ENCODE assay signal across 10 mouse cellular contexts in genomic region chr5:139379771-139380384, GRCm38 (mm10). TPM values are rescaled to one million over a fixed set of nuclear protein-coding genes. Genes with fewer than 3 reads are reported as not detected.
DNase-seq lines count a peak whose midpoint lies in the region; ATAC-seq and TF ChIP-seq lines count a peak whose summit lies in the region.
"Had no signal": no experiment of that assay in that cellular context is flagged by ENCODE, and none has a peak within 500 bp of the region (broad histone marks: within the 10 kb centered on the region; RNA-seq: fewer than 3 reads in every experiment).

No protein-coding gene starts in this region.

- 14% methylated on average over 8 of the region's 8 CpGs for whole genome bisulfite sequencing in liver, adult 2 months
- 26% methylated on average over 8 of the region's 8 CpGs for WGBS in embryonic facial prominence, embryonic 14.5 days
- 16% methylated on average over 8 of the region's 8 CpGs for WGBS in intestine, embryonic 16.5 days

- H3K79me2 ChIP-seq in liver, adult 2 months (ENCODE audit: control insufficient read depth, insufficient read depth, low read length), result peaks cover 11% of the 10 kb centered on the region; the same call in 1 of the 2 replicates

- ATAC-seq in embryonic facial prominence, embryonic 14.5 days (ENCODE audit: low read depth), result no peak
- no peak; the same call in 1 of the 2 replicates for ATAC-seq in intestine, embryonic 16.5 days

- peak overlapping the region; percentile 92 for H3K27ac ChIP-seq in liver, adult 2 months (replicated peaks; ENCODE audit: insufficient read depth, low read depth, low read length)
- peak overlapping the region; percentile 77; the same call in 1 of the 2 replicates for H3K27ac ChIP-seq in embryonic facial prominence, embryonic 14.5 days (replicated peaks; ENCODE audit: low read depth, low read length)
- H3K27ac ChIP-seq in intestine, embryonic 16.5 days (ENCODE audit: low read length), result peak overlapping the region; percentile 63

- peak overlapping the region; percentile 67 for H3K4me2 ChIP-seq in embryonic facial prominence, embryonic 14.5 days (ENCODE audit: low read depth, low read length)
- H3K4me2 ChIP-seq in intestine, embryonic 16.5 days (ENCODE audit: low read depth, low read length), result peak overlapping the region; percentile 93

- H3K36me3 ChIP-seq in liver, adult 2 months (ENCODE audit: control insufficient read depth, insufficient read depth, low read length), result no peaks in the 10 kb centered on the region
- no peaks in the 10 kb centered on the region for H3K36me3 ChIP-seq in embryonic facial prominence, embryonic 14.5 days (ENCODE audit: control insufficient read depth, insufficient read depth, low read length)
- no peaks in the 10 kb centered on the region for H3K36me3 ChIP-seq in intestine, embryonic 16.5 days (ENCODE audit: control insufficient read depth, insufficient read depth, low read length)

- DNase-seq in liver, adult 2 months (ENCODE audit: extremely low read depth, low read depth, low spot score), result no peak
- DNase-seq in liver, result no peak
- DNase-seq in embryonic facial prominence, embryonic 14.5 days (ENCODE audit: low spot score), result no peak
- DNase-seq in naive thymus-derived CD4-positive, alpha-beta T cell, adult 2 months (ENCODE audit: low read depth), result peak; percentile 53
- no peak for DNase-seq in cerebellum, adult 9-10 months
- DNase-seq in B cell, adult 2 months, result no peak
- DNase-seq in spleen, postnatal 14 days (ENCODE audit: low spot score in 2 of 2), result no peak

- no peaks in the 10 kb centered on the region for H3K27me3 ChIP-seq in liver, adult 2 months (ENCODE audit: control insufficient read depth, insufficient read depth, low read length)
- no peaks in the 10 kb centered on the region for H3K27me3 ChIP-seq in embryonic facial prominence, embryonic 14.5 days (replicated peaks; ENCODE audit: control insufficient read depth, insufficient read depth, low read length)
- no peaks in the 10 kb centered on the region for H3K27me3 ChIP-seq in intestine, embryonic 16.5 days (replicated peaks; ENCODE audit: control insufficient read depth, insufficient read depth, low read length)

- no peaks in the 10 kb centered on the region for H3K9me3 ChIP-seq in embryonic facial prominence, embryonic 14.5 days (ENCODE audit: control insufficient read depth, low read length)
- H3K9me3 ChIP-seq in intestine, embryonic 16.5 days (ENCODE audit: control insufficient read depth, low read length), result no peaks in the 10 kb centered on the region

- no peak overlapping the region for H3K4me3 ChIP-seq in liver, adult 2 months (ENCODE audit: insufficient read depth, low read depth, low read length)
- peak overlapping the region; percentile 52 for H3K4me3 ChIP-seq in embryonic facial prominence, embryonic 14.5 days (ENCODE audit: low read depth, low read length)
- H3K4me3 ChIP-seq in intestine, embryonic 16.5 days (ENCODE audit: low read length), result peak overlapping the region; percentile 69

- TF ChIP-seq CTCF in liver, adult 2 months (IDR thresholded peaks at IDR 0.05; ENCODE audit: low read depth, low read length), result no peak

- peaks cover 46% of the 10 kb centered on the region for H3K4me1 ChIP-seq in liver, adult 2 months (ENCODE audit: control insufficient read depth, insufficient read depth, low read length)
- H3K4me1 ChIP-seq in embryonic facial prominence, embryonic 14.5 days (ENCODE audit: control insufficient read depth, insufficient read depth, low read length), result peaks cover 36% of the 10 kb centered on the region
- H3K4me1 ChIP-seq in intestine, embryonic 16.5 days (ENCODE audit: control insufficient read depth, insufficient read depth, low read length), result peaks cover 55% of the 10 kb centered on the region

- H3K9ac ChIP-seq in liver, adult 2 months (ENCODE audit: low read depth, low read length), result peak overlapping the region; percentile 38
- H3K9ac ChIP-seq in embryonic facial prominence, embryonic 14.5 days (ENCODE audit: low read depth, low read length), result peak overlapping the region; percentile 57
- peak overlapping the region; percentile 44 for H3K9ac ChIP-seq in intestine, embryonic 16.5 days (ENCODE audit: low read depth, low read length)

- 0 out of 2 replicates have a peak, but pooled peaks have one; percentile 18 for TF ChIP-seq POLR2A in liver, adult 2 months (IDR thresholded peaks at IDR 0.05; ENCODE audit: extremely low read depth, insufficient read depth, low read length)

RNA-seq across cellular contexts. Expression of gene Gpr146, which starts 2.4 kb away (rescaled TPM):
- 36.5 and 57.1 TPM in 2 replicates for total RNA-seq in liver, adult 2 months (2014; rRNA removed)
- 43.5 and 70.7 TPM in 2 replicates for polyA plus RNA-seq in liver, adult 2 months (2012; rRNA removed)
- 2.0 and 2.8 TPM in 2 replicates for polyA plus RNA-seq in embryonic facial prominence, embryonic 14.5 days (2014; fragmentation: Nextera tagmentation; extraction: Ambion mirVana)
- 2.3 and 2.5 TPM in 2 replicates for polyA plus RNA-seq in intestine, embryonic 16.5 days (2015; fragmentation: Nextera tagmentation; extraction: Ambion mirVana)

RNA-seq across cellular contexts. Expression of gene C130050O18Rik, which starts 25.2 kb away (rescaled TPM):
- total RNA-seq in liver, adult 2 months (2014; rRNA removed), result 0.18 and 0.54 TPM in 2 replicates
- 0.56 and 1.6 TPM in 2 replicates for polyA plus RNA-seq in liver, adult 2 months (2012; rRNA removed)
- polyA plus RNA-seq in embryonic facial prominence, embryonic 14.5 days (2014; fragmentation: Nextera tagmentation; extraction: Ambion mirVana), result 5.2 and 5.5 TPM in 2 replicates
- polyA plus RNA-seq in intestine, embryonic 16.5 days (2015; fragmentation: Nextera tagmentation; extraction: Ambion mirVana), result 0.87 and 1.0 TPM in 2 replicates
- total RNA-seq: left cerebral cortex, postnatal 4 days had no signal

RNA-seq across cellular contexts. Expression of gene Cyp2w1, which starts 27.5 kb away (rescaled TPM):
- not detected in 2 replicates for total RNA-seq in liver, adult 2 months (2014; rRNA removed)
- polyA plus RNA-seq in liver, adult 2 months (2012; rRNA removed), result not detected in 2 replicates
- polyA plus RNA-seq in embryonic facial prominence, embryonic 14.5 days (2014; fragmentation: Nextera tagmentation; extraction: Ambion mirVana), result 11.5 and 11.8 TPM in 2 replicates
- polyA plus RNA-seq in intestine, embryonic 16.5 days (2015; fragmentation: Nextera tagmentation; extraction: Ambion mirVana), result 33.9 and 44.0 TPM in 2 replicates
- total RNA-seq: adrenal gland, postnatal 25 days; left cerebral cortex, postnatal 4 days had no signal

RNA-seq across cellular contexts. Expression of gene Cox19, which starts 28.7 kb away (rescaled TPM):
- total RNA-seq in liver, adult 2 months (2014; rRNA removed), result 23.6 and 25.2 TPM in 2 replicates
- 82.4 and 86.1 TPM in 2 replicates for polyA plus RNA-seq in liver, adult 2 months (2012; rRNA removed)
- 106 and 107 TPM in 2 replicates for polyA plus RNA-seq in embryonic facial prominence, embryonic 14.5 days (2014; fragmentation: Nextera tagmentation; extraction: Ambion mirVana)
- 183 and 195 TPM in 2 replicates for polyA plus RNA-seq in intestine, embryonic 16.5 days (2015; fragmentation: Nextera tagmentation; extraction: Ambion mirVana)

RNA-seq across cellular contexts. Expression of gene Gper1, which starts 43.1 kb away (rescaled TPM):
- total RNA-seq in liver, adult 2 months (2014; rRNA removed), result 0.07 TPM in 1 of 2 replicates, not detected in the other
- 0.02 and 0.05 TPM in 2 replicates for polyA plus RNA-seq in liver, adult 2 months (2012; rRNA removed)
- polyA plus RNA-seq in embryonic facial prominence, embryonic 14.5 days (2014; fragmentation: Nextera tagmentation; extraction: Ambion mirVana), result 5.1 and 6.7 TPM in 2 replicates
- 1.1 and 1.5 TPM in 2 replicates for polyA plus RNA-seq in intestine, embryonic 16.5 days (2015; fragmentation: Nextera tagmentation; extraction: Ambion mirVana)

Comparison
In these comparisons a context has a peak if more than half of its experiments do, and no peak if none do; other contexts are left out.
1. RNA of gene Gpr146, which starts 2.4 kb away (polyA plus RNA-seq): 43.5 to 70.7 TPM in liver, adult 2 months; 2.0 to 2.8 TPM in embryonic facial prominence, embryonic 14.5 days and 2.3 to 2.5 TPM in intestine, embryonic 16.5 days; every median in the first group is over 10 times any median in the second.
2. RNA of gene Cyp2w1, which starts 27.5 kb away (polyA plus RNA-seq): 33.9 to 44.0 TPM in intestine, embryonic 16.5 days and 11.5 to 11.8 TPM in embryonic facial prominence, embryonic 14.5 days; not detected in liver, adult 2 months; every median in the first group is over 10 times any median in the second.
3. Peak in every context shown above with its lines, with median percentiles within 50 percentile points of each other: H3K27ac ChIP-seq and H3K9ac ChIP-seq.